Mouse (Mus musculus) hindbrain, embryonic 11.5 days (tissue): ENCODE measurements around the gene Rab20. TPM values are rescaled to one million over a fixed set of nuclear protein-coding genes. Genes with fewer than 3 reads are reported as not detected.

ENCODE experiments used
- ATAC-seq: fragments of 200-750 bp; cut with Nextera tagmentation; 2 replicates; pipeline ENCODE4 v1.8.0; 2017; ENCODE audit warnings: mild to moderate bottlenecking, moderate TSS enrichment, moderate library complexity; ENCODE audit not compliant: low FRiP score
- DNase-seq: peaks from one replicate; pipeline ENCODE4 v3.0.0-alpha.2; 2015; ENCODE audit warnings: low spot score
- H3K27ac ChIP-seq: fragments of 300-500 bp; sonication (generic); 2 replicates; pipeline ENCODE4 v1.5.1; 2014; ENCODE audit warnings: mild to moderate bottlenecking, low read depth, low read length
- H3K27me3 ChIP-seq: fragments of 300-500 bp; sonication (generic); 2 replicates; pipeline ENCODE4 v1.6.1; 2014; ENCODE audit warnings: mild to moderate bottlenecking, low read length, moderate library complexity, mixed read lengths; ENCODE audit not compliant: control insufficient read depth, insufficient read depth
- H3K36me3 ChIP-seq: fragments of 300-500 bp; sonication (generic); 2 replicates; pipeline ENCODE4 v1.6.1; 2014; ENCODE audit warnings: mild to moderate bottlenecking, low read length, moderate library complexity, mixed read lengths; ENCODE audit not compliant: control insufficient read depth, insufficient read depth
- H3K4me1 ChIP-seq: fragments of 300-500 bp; sonication (generic); replicated peaks from 2 replicates; pipeline ENCODE4 v1.6.1; 2014; ENCODE audit warnings: low read length, mixed read lengths; ENCODE audit not compliant: control insufficient read depth, insufficient read depth
- H3K4me2 ChIP-seq: fragments of 300-500 bp; sonication (generic); replicated peaks from 2 replicates; pipeline ENCODE4 v1.6.1; 2014; ENCODE audit warnings: mild to moderate bottlenecking, low read depth, low read length
- H3K4me3 ChIP-seq: fragments of 300-500 bp; sonication (generic); 2 replicates; pipeline ENCODE4 v1.5.1; 2014; ENCODE audit warnings: low read depth, low read length
- H3K9ac ChIP-seq: fragments of 300-500 bp; sonication (generic); 2 replicates; pipeline ENCODE4 v1.6.1; 2014; ENCODE audit warnings: low read depth, low read length
- H3K9me3 ChIP-seq: fragments of 300-500 bp; sonication (generic); 2 replicates; pipeline ENCODE4 v1.6.1; 2016; ENCODE audit warnings: low read length; ENCODE audit not compliant: control insufficient read depth
- WGBS: fragments of 180-500 bp; shearing (Covaris S2); extraction: QIAGEN DNeasy Blood & Tissue Kit; methylation state at CpG from one replicate; pipeline ENCODE4 v1.1.7; 2014; 5-methylcytosine and 5-hydroxymethylcytosine counted together
- polyA plus RNA-seq: library from polyadenylated mRNA; unstranded; fragments of >200 nt; fragmentation: Nextera tagmentation; extraction: Ambion mirVana; gene quantifications from 2 replicates; pipeline ENCODE4 v1.2.1, GENCODE M21; 2014

Gene Rab20
- polyA plus RNA-seq, 1 experiment from 2014 or later: 0.83 TPM

DNA sequence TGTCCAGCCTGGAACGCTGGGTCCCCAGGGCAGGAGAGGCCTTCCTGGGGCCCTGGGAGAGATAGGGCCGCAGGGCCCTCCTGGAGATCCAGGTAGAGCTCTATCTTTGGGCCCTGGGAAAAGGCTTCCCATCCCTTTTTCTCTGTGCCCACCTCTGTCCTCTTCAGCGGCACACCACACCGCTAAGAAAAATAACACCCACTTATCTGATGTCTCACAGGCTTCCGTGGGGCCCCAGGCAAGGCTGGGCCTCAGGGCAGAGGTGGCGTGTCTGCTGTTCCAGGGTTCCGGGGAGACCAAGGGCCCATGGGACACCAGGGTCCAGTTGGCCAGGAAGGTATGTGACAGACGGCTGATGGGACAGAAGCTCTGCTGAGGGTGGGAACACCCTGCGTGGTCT, 34.9 kb downstream of the Rab20 start:
- H3K4me3 ChIP-seq: no peak overlapping the region
- no peaks in the 10 kb centered on the region for H3K9me3 ChIP-seq
- no peak overlapping the region for H3K27ac ChIP-seq
- H3K27me3 ChIP-seq: no peaks in the 10 kb centered on the region
- DNase-seq (no peak), ATAC-seq (no peak)
- no peaks in the 10 kb centered on the region for H3K36me3 ChIP-seq
- no peak overlapping the region for H3K9ac ChIP-seq
- H3K4me2 ChIP-seq: no peak overlapping the region
- 89% methylated on average over 9 of the region's 9 CpGs for WGBS
- no peaks in the 10 kb centered on the region for H3K4me1 ChIP-seq

DNA sequence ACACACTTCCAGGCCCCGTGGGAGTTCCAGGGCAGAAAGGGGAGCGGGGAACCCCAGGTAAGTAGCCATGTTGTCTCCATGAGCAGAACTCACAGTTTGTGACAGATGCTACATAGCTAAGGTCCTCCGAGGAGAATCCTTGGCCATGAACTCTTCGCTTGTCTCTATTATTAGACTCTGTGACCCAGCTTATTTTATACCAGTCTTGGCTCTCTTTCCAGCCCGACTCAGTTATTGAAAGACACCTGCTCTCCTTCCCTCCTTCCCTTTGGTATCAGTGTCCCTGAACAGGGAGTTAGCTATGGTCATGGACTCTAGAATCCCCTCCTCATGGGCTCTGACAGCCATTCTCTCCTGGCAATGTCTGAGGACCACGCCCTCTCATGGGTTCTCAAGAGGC, 37.2 kb downstream of the Rab20 start:
- Histone ChIP-seq H3K9ac (no peak overlapping the region), H3K9me3 (no peaks in the 10 kb centered on the region), H3K4me1 (no peaks in the 10 kb centered on the region), H3K27me3 (no peaks in the 10 kb centered on the region), H3K36me3 (no peaks in the 10 kb centered on the region), H3K4me2 (no peak overlapping the region), H3K27ac (no peak overlapping the region), H3K4me3 (no peak overlapping the region)
- DNase-seq (no peak), ATAC-seq (no peak)
- WGBS: 96% methylated on average over 6 of the region's 6 CpGs

DNA sequence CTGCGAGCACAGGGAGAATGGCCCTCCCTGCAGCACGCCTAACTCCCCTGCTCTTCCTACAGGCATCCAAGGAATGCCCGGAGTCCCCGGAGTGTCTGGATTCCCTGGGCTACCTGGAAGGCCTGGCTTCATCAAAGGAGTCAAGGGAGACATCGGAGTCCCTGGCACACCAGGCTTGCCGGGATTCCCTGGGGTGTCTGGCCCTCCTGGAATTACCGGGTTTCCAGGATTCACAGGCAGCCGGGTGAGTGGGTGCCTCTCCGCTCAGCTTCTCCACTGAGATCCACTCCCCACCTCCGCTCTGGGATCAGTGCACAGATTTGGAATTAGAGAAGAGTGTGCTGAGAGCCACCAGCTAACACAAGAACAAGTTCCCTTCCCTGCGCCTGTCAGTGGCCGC, 40.6 kb downstream of the Rab20 start:
- WGBS: 55% methylated on average over 12 of the region's 12 CpGs
- no peak for ATAC-seq
- Histone ChIP-seq H3K27me3 (no peaks in the 10 kb centered on the region), H3K4me3 (no peak overlapping the region), H3K4me2 (no peak overlapping the region), H3K9me3 (no peaks in the 10 kb centered on the region), H3K27ac (no peak overlapping the region), H3K4me1 (no peaks in the 10 kb centered on the region), H3K36me3 (no peaks in the 10 kb centered on the region), H3K9ac (no peak overlapping the region)
- no peak for DNase-seq

DNA sequence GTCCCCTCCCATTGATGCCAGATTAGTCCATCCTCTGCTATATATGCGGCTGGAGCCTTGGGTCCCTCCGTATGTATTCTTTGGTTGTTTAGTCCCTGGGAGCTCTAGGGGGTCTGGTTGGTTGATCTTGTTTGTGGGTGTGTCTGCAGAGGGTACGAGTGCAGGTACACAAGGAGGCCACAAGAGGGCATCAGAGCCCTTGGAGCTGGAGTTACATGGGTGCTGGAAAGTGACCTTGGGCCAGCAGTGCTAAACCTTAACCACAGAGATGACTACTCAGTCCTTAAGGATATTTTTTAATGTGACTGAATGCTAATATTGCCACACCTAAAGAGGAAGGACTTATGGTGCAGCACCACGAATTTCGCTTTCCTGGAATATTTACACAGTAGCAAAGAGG, 47.8 kb downstream of the Rab20 start:
- Histone ChIP-seq H3K4me2 (no peak overlapping the region), H3K27me3 (no peaks in the 10 kb centered on the region), H3K9me3 (no peaks in the 10 kb centered on the region), H3K9ac (no peak overlapping the region), H3K27ac (no peak overlapping the region), H3K4me3 (no peak overlapping the region), H3K36me3 (no peaks in the 10 kb centered on the region), H3K4me1 (no peaks in the 10 kb centered on the region)
- WGBS: 60% methylated on average over 5 of the region's 5 CpGs
- ATAC-seq: no peak
- no peak for DNase-seq

DNA sequence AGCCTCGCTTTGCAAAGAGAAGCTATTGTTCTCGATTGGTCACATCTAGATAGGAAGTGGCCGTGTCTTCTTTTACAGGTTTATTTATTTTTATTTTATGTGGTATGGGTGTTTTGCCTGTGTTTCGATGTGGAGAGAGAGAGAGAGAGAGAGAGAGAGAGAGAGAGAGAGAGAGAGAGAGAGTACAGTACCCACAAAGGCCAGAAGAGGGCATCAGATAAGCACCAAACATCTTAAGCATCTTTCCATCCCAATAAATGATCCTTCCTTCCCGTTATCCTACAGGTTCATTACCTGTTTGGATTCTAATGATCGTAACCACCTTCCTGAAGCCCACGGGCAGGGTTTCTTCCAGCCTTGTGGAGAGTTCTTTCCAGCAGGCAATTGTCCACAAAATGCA, 55.4 kb downstream of the Rab20 start:
- Histone ChIP-seq H3K36me3 (no peaks in the 10 kb centered on the region), H3K4me3 (no peak overlapping the region), H3K4me2 (no peak overlapping the region), H3K27ac (no peak overlapping the region), H3K9ac (no peak overlapping the region), H3K27me3 (no peaks in the 10 kb centered on the region), H3K4me1 (no peaks in the 10 kb centered on the region), H3K9me3 (no peaks in the 10 kb centered on the region)
- WGBS: 67% methylated on average over 7 of the region's 7 CpGs
- ATAC-seq (no peak), DNase-seq (no peak)

DNA sequence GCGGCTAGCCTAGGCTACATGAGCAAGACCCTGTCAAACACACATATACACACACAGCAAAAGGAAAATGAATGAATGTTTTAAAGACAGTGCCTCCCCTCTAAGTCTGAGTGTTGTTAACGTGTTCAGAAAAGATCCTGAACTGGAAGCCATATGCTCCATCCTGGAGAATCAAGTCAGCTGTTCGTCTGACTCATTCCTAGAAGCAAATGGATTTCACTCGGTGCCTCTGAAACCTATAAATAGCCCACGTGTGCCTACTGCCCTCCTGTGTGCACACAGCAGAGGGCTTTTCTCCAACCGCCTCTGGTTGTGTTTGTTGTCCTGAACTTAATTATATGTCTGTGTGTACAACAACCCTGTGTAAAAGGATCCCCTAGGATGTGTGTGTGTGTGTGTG, 56.5 kb downstream of the Rab20 start:
- Histone ChIP-seq H3K4me1 (no peaks in the 10 kb centered on the region), H3K4me2 (no peak overlapping the region), H3K9me3 (no peaks in the 10 kb centered on the region), H3K27ac (no peak overlapping the region), H3K27me3 (no peaks in the 10 kb centered on the region), H3K4me3 (no peak overlapping the region), H3K9ac (no peak overlapping the region), H3K36me3 (no peaks in the 10 kb centered on the region)
- 77% methylated on average over 6 of the region's 6 CpGs for WGBS
- ATAC-seq: no peak
- DNase-seq: no peak

DNA sequence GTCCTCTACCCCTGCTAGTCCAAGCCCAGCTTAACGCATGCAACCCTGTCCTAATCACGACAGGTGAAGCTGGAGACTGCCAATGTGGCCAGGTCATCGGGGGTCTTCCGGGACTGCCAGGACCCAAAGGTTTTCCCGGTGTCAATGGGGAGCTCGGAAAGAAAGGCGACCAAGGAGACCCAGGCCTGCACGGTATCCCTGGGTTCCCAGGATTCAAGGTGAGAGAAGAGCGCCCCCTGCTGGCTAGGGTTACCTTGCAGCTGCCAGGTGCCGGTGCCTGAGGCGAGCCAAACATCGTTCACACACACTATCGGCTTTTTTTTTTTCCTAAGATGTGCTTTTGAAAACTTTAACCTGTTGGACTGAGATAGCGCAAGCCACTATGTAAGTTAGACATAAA, 57.4 kb downstream of the Rab20 start:
- no peak overlapping the region for H3K4me2 ChIP-seq
- H3K27ac ChIP-seq: no peak overlapping the region
- no peaks in the 10 kb centered on the region for H3K36me3 ChIP-seq
- no peaks in the 10 kb centered on the region for H3K4me1 ChIP-seq
- peak; percentile 70 for DNase-seq
- H3K9ac ChIP-seq: no peak overlapping the region
- no peak overlapping the region for H3K4me3 ChIP-seq
- 54% methylated on average over 14 of the region's 14 CpGs for WGBS
- no peak for ATAC-seq
- H3K27me3 ChIP-seq: no peaks in the 10 kb centered on the region
- no peaks in the 10 kb centered on the region for H3K9me3 ChIP-seq

DNA sequence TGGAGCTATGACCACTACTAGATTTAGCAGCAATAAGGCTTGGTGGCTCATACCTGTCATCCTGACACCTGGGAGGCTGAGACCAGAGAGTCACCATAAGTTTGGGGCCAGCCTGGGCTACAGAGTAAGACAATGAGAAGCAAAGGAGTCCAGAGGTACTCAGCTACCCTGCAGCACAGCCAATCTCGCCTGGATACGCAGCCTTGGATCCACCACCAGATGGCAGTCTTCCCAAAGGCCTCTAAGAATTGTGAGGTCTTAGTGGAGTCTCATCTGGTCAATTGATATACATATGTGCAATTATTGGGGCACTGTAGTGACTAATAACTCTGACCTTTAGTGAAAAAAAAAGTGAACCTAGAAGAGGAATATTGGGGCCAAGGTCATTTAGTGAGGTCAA, 58.9 kb downstream of the Rab20 start:
- no peak overlapping the region for H3K4me2 ChIP-seq
- H3K36me3 ChIP-seq: no peaks in the 10 kb centered on the region
- no peak overlapping the region for H3K27ac ChIP-seq
- H3K9me3 ChIP-seq: no peaks in the 10 kb centered on the region
- 22% methylated on average over 2 of the region's 2 CpGs for WGBS
- peak; percentile 60; the same call in 1 of the 2 replicates for ATAC-seq
- no peaks in the 10 kb centered on the region for H3K27me3 ChIP-seq
- DNase-seq: peak; percentile 82
- H3K4me3 ChIP-seq: no peak overlapping the region
- no peak overlapping the region for H3K9ac ChIP-seq
- no peaks in the 10 kb centered on the region for H3K4me1 ChIP-seq

DNA sequence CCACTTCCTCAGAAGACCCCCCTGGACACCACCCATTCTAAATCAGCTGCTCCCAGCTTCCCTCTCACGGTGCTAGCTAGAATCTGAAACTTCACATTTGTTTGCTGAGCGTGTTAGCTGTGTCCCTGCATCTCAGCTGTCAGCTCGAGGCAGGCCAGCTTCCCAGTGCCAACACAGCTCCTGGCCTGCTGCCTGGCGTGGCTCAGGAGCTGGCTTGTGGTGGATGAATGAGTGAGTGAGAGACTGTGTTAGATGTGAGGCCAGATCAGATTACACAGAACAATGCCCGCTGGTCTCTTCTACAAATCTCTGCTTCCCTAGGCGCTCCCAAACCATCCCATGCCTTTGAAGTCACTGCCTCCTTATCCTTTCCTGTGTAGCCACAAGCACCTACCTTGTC, 59.3 kb downstream of the Rab20 start:
- 48% methylated on average over 6 of the region's 6 CpGs for WGBS
- H3K9ac ChIP-seq: no peak overlapping the region
- no peaks in the 10 kb centered on the region for H3K4me1 ChIP-seq
- no peak overlapping the region for H3K4me2 ChIP-seq
- no peak overlapping the region for H3K4me3 ChIP-seq
- DNase-seq (no peak), ATAC-seq (no peak)
- no peaks in the 10 kb centered on the region for H3K9me3 ChIP-seq
- H3K27ac ChIP-seq: no peak overlapping the region
- no peaks in the 10 kb centered on the region for H3K27me3 ChIP-seq
- H3K36me3 ChIP-seq: no peaks in the 10 kb centered on the region
